Mouse (Mus musculus) cortical plate, adult 2 months (tissue): ENCODE results near the gene Slc36a3.

Experiments
- CTCF ChIP-seq: fragments of 200-500 bp; IDR thresholded peaks from 2 replicates; pipeline ENCODE4 v1.5.1; 2011; ENCODE audit warnings: mild to moderate bottlenecking, control low read depth, low read length; ENCODE audit not compliant: insufficient read depth; ENCODE audit errors: extremely low read depth
- POLR2A ChIP-seq: fragments of 200-500 bp; IDR thresholded peaks from 2 replicates; pipeline ENCODE4 v1.6.1; 2011; ENCODE audit warnings: mild to moderate bottlenecking, low read length, control low read depth; ENCODE audit not compliant: insufficient read depth; ENCODE audit errors: extremely low read depth

DNA sequence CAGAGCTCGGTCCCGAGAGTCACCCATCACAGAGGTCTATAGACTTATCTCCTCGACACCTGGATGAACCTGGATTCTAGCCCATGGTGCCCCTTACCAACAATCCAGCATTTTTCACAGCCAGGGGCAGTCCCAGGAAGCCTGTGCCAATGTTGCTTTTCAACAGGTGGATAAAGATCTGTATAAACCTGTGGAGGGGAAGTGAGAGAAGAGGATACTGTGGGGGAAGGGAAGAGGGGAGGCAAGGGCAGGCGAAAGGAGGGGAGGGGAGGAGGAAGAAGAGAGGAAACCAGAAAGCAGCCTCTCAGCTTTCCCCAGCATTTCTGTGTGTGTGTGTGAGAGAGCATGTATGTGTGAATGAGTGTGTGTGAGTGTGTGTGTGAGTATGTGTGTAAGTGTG lies 3.0 kb downstream of the Slc36a3 start:
- TF ChIP-seq CTCF (no peak), POLR2A (no peak)
